Mouse (Mus musculus) CH12.LX (cell line): ENCODE data around the gene Nrf1.

Experiments
- CTCF ChIP-seq, 2 experiments: IDR thresholded peaks in 1 of 2; conservative IDR thresholded peaks in 1 of 2; 2 replicates each; pipeline ENCODE4 v1.5.1; 2011 to 2012; ENCODE audit warnings: low read depth in 2 of 2, low read length in 2 of 2, improper control_type of control experiment in 1 of 2, inconsistent platforms in 1 of 2, mild to moderate bottlenecking in 1 of 2, moderate library complexity in 1 of 2
- IRF4 ChIP-seq: IDR thresholded peaks from 2 replicates; pipeline ENCODE4 v1.6.1; 2014; ENCODE audit warnings: low read depth, mild to moderate bottlenecking, inconsistent platforms, low read length, improper control_type of control experiment
- MXI1 ChIP-seq: IDR thresholded peaks from 2 replicates; pipeline ENCODE4 v1.6.1; 2011; ENCODE audit warnings: mild to moderate bottlenecking, low read depth, low read length, improper control_type of control experiment
- POLR2A ChIP-seq: IDR thresholded peaks from 2 replicates; pipeline ENCODE4 v1.6.1; 2011; ENCODE audit warnings: low read depth, mild to moderate bottlenecking, improper control_type of control experiment, low read length
- RAD21 ChIP-seq: IDR thresholded peaks from 2 replicates; pipeline ENCODE4 v1.6.1; 2011; ENCODE audit warnings: low read depth, mild to moderate bottlenecking, low read length, improper control_type of control experiment, moderate library complexity

- TF ChIP-seq POLR2A (no peak), IRF4 (no peak), RAD21 (no peak), CTCF (conservative IDR thresholded peaks at IDR 0.05 in 1 of 2, IDR thresholded peaks at IDR 0.05 in 1 of 2; ENCODE audit: low read depth in 2 of 2, low read length in 2 of 2) (no peak), MXI1 (no peak)
Observed at GRCm38 (mm10) chr6:30048163-30048500, 344 bp downstream of the Nrf1 start.
